Mouse (Mus musculus) embryo, embryonic 10 days (tissue): Measurements from ENCODE around the gene Stambpl1.

ENCODE experiments used
- DNase-seq: peaks from one replicate; pipeline ENCODE4 v3.0.0-alpha.2; 2015; ENCODE audit warnings: low spot score

The Stambpl1 gene

DNA sequence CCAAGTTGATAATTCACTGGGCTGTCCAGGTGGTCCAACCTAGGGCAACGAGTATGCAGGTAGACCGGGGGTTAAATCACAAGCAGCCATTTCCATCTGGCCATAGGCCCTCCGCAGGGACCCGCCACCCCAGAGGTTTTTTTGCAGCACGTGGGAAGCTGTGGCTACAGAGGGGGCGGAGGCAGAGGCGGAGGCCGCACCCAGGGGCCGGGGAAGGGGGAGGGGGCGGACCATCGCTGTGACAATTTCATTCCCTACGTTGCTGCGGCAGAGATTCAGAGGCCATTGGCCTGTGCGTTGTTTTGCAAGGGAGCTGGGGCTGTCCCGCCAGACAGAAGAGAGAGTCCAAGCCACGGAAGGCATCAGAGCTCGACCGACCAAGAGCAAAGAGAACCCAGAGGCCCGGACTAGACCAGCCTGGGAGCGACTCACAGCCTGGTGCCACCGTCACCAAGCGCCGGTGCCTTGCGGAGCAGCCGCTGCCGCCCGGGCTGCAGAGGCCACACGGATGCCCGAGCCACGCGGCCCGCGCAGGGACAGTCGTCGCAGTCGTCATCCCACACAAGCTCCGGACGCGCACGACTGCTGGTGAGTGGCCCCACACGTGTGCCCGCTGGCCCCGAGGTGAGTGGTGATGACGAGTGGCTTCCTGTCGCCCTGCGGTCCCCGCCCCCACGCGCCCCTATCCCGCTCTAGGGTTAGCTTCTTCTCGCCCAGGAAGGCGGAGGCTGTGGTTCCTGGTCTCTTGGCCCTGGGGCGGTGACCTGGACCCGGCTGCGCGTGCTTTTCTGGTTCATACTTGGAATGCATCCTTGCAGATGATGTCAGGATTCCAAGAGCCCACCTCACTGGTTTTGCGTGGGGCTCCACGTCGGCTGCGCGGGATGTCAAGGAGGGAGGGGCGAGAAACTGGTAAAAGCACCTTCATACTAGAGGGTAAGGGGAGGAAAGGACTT lies at the start of gene Stambpl1:
Stambpl1 (plus strand) TSS at position 222 of the 956 bp plus-strand sequence.
- peak; percentile 53 for DNase-seq

DNA sequence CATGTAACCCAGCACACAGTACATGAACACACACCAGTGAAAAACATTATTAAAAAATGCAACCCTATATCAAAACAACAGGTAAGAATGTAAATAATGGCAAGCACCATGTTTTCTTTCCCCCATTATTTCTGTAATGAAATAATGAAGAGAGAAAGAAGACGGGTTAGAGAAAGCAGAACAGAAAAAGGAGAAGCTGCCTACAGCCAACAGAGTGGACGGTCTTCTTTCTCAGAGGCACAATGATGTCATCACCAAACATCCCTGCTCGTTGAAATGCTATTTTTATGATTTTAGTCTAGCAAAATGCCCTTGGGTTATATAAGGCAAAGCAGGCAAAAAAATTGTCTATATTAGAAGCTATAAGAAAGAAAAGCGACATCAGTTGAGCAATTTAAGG lies 43.6 kb upstream of the Stambpl1 start:
- no peak for DNase-seq

DNA sequence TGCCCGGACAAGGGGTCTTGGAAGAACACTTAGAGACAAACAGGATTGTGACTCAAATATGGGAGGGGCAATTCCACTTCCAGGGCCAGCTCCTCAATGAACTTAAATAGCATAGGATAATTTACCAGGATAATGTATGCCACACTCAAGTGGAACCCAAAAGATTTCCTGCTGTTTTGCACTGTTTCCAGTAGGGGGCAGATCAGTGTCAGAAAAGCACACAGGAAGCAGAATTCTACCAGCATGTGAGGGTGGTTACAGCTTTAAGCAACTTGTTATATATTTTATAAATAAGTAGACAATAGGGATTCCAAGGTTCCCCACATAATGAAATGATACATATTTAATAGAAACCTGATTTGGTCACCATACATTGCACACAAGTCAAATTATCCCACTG lies 40.1 kb upstream of the Stambpl1 start:
- peak; percentile 42 for DNase-seq

DNA sequence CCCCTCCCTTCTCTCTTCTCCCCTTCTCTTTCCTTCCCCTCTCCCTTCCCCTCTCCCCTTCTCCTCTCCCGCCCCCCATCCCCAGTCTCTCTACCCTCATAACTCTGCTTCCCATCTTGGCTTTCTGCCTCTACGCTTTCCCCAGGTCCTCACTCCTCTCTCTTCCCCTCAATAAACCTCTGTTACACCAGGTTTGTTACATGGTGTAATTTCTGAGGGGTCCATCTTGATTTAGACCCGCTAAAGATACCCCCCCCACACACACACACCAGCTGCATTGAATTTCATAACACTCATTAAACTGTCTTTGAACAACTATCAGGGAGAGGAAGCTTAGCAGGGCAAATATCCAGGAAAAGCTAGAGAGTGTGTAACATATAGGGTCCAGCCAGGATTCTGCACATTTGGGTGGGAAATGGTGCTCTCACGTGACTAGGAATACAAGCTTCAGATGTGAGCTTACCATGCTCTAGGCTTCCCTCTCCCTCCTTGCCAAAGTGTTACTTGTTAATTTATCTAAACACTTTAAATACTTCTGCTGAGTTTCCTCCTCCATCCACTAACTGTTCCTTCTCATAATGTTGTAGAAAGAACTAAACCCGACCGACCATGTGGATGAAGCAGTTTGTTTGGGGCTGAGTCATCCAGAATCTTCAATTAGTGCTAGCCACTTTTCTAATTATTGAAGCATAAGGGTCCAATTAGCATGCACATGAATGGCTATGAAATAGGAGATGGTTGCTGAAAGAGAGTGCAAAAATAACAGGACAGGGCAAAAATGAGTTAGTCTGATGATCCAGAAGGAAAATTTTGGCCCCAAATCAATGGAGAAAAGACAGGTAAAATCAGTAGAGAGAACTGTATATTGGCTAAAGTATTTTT lies 38.5 kb upstream of the Stambpl1 start:
- no peak for DNase-seq

DNA sequence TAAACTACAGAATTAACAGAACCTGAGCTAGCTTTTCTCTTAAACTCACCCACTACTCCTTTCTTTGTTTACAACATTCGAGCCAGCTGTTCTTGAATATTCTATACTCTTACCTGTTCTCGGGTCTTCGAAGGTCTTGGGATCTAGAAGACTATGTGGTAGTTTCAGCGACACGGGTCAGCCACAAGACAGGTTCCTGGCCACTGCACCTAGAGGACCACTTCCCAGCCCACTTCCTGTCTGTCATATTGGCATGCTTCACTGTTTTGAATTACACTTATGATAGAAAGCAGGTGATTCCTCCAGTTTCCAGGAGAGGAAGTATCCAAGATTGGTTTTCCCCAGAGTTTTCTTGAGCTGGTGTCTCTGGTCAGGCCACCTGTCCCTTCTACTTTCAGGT lies 29.3 kb upstream of the Stambpl1 start:
- DNase-seq: no peak

DNA sequence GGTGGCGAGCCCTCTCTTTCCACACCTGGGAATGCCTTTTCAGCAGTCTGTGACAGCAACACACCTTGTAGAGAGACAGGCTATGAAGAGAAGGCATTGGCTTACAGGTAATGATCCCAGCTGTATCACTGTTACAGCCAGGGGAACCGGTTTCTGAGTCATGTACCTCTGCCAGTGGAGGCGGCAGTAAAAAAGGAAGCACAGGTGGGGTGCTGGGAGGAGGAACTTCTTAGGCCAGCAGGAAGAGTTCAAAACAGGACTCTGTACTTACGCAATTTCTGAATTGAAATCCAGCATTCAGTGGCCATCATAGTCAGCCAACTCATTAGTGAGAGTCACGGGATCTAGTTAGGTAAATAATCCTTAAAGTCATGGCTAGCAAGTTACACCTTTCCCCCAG lies 26.1 kb upstream of the Stambpl1 start, which contains the start of gene Ankrd22:
Ankrd22 (minus strand) TSS at position 163 of the 400 bp plus-strand sequence.
- peak; percentile 21 for DNase-seq

DNA sequence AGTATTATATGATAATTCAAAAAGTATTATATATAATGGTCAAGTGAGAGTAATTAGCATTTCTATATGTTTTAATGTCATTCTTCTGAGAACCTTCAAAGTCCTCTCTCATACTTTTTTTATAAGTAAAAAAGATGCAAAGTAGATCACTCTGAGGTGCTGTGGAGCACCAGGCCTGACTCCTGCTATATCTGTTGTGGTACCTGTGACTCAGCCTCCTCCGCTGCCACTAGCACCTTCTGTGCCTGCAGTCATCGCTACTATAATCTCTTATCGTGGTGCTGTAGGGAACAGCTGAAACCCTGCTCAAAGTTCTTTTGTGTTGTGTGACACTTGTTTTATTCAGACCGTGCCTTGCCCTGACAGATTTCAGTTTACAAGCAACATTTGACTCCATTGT lies 25.6 kb upstream of the Stambpl1 start:
- DNase-seq: no peak

DNA sequence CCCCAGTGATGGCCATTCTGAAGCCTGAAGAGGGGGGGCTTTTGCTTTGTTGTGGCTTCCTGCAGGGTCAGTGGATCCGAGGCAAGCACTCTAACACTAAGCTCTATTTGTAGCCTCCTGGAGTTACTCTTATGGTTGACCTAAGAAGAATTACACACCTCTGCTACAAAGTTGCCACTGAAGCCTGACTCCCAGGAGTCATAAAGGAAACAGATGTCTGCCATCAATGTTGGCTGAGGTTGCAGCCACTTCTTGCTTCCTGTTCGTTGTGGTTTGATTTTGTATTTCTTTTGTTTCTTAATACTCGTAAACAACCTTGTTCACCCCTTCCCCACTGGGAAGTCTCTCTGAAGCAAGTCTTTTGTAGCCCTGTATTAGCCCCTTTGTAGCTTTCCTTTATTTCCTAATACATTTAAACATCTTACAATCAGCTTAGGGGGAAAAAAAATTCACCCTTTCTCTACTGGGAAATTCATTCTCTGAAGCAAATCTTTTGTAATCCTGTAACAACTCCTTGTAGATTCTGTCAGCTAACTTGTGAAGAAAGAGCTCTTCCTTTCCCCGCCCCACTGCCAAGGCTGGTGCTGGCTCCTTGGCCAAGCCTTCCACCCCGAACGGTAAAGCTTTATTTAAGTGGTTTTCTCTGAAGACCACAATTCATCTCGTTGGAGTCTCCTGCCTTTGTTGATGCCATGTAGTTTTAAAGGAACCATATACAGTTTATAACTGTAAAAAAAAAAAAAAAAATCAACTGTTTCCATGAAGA lies 23.9 kb upstream of the Stambpl1 start:
- DNase-seq: no peak

DNA sequence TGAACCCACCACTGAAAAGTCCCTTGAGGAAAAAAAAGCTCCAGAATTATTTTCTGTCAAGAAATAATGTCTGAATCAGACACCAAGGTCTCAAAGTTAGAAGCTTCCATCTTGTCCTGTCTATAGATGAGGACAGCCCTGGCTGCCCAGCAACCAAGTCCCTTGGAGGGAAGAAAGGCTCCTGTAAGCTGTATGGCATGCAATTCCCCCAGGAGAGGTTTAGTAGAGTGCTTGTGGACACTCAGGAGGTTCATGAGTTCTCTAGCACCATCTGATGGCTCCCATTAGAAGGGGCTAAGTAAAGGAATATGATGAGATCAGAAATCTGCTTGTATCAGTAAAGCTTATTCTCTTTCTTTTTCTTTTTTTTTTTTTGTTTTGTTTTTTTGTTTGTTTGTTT lies 22.9 kb upstream of the Stambpl1 start:
- DNase-seq: no peak

DNA sequence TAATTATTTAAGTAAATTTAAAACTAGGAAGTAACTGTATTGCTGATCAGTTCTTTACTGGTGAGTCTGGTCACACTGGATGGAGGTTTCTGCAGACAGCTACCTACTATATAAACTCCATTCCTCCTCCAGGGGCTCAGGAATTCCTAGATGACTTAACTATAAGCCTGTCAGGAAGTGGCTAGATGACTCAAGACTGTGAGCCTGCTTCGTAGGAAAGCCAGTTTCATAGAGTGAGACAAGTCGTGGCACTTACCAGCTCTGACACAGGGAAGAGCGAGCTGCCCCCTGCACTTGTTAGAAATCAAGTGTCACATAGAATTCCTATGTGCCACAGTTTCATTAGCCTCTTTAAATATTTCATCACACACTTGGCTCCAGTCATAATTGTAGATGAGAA lies 20.9 kb upstream of the Stambpl1 start:
- DNase-seq: no peak

DNA sequence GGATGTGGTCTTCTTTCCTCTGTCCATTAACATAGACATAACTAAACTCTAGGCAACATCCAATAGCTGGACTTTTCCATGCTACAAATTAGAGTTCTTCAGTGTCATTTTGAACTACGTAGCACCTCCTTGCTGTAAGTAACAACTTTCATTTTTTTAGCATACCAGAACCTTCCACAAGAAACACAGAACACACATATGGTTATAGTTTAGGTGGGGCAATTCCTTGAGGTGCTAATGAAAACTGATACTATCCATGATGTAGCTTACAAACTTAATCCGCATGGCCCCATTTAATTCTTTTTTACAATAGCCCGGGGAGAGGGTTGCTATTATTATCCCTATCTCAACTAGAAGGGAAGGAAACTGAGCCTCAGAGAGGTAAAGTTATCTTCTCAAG lies 18.0 kb upstream of the Stambpl1 start:
- DNase-seq: no peak

DNA sequence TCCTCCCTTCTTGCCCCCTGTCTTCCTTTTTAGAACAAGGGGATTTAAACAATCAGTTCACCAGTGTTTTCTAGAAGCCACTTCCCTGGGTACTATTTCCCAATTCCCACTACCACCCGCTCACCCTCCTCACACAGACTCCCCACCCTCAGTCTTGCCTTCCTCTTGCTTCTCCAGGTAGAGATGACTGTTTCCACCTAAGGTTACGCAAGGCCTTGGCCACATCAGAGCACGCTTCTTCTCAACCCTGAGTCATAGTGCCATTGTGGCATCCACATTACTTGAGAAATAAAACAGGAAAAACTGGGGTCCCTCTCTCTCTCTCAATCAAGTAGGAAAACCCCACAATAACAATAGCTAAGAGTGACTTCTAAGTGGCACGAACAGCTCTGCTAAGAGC lies 12.9 kb upstream of the Stambpl1 start:
- DNase-seq: no peak

DNA sequence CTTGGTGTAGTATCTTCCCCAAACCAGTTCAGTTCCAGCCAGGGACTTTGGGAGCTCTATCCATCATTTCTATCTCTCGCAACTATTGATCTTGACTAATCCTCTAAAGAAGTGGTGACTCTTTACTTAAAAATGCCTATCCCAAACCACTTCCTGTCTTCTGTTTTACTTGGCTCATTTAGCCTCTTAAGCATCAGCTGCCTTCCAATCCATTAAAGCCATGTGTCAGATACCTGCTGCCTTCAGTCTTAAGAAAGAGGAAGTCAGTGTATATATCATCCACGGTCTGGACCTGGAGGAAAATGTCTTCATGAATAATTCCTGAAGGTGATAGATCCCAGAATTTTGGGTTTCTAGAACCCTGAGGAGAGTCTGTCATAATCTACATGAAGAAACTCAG lies 11.7 kb upstream of the Stambpl1 start:
- DNase-seq: no peak

DNA sequence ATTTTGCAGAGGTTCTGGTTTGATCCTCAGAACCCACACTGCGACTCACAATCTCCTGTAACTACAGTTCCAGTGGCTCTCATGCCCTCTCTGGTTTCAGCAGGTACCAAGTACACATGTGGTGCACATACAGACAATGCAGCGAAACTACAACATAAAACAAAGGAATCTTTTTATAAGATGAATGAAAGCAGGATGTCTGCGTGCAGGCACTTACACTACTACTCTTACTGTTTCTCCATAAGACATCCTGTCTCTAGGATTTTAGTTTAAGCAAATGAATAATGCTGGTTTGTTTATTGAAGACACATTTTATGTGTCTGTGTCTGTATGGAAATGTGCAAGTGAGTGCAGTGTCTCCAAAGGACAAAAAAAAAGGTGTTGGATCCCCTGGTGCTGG lies 10.8 kb upstream of the Stambpl1 start:
- no peak for DNase-seq

DNA sequence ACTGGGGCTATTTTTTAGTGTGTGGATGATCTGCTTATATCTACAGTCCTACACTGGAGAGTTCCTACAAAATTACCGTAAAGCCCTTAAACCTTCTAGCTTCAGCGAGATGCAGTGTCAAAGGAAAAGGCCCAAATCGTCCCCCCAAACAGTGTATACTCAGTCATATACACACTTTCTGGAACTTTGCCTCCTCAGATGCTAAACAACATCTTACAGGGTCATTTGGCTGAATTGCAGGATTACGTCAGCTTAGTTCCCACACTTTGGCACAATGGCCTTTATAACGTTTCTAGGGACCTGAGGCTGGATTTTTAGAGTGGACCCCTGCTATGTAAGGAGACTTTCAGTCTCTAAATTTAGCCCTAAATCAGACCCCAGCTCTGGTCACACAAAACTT lies 9.5 kb upstream of the Stambpl1 start:
- DNase-seq: no peak

DNA sequence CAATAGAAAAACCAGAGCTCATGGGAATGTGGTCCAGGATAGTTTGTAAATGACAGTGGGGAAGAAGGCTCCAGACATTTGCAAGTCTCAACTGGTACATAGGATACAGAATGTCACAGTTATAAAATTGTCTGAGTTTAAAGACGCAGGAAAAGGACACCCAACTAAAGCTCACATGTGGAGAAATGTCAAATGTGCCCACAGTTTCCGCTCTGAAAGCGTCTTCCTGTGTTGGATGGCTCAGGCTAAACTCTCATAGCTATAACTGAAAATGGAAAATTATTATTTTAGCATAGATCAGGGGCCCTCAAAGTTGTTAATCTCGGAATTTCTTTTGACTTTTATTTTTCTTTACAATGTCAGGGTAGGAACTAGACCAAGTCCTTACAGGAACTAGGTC lies 5.2 kb upstream of the Stambpl1 start:
- DNase-seq: no peak

DNA sequence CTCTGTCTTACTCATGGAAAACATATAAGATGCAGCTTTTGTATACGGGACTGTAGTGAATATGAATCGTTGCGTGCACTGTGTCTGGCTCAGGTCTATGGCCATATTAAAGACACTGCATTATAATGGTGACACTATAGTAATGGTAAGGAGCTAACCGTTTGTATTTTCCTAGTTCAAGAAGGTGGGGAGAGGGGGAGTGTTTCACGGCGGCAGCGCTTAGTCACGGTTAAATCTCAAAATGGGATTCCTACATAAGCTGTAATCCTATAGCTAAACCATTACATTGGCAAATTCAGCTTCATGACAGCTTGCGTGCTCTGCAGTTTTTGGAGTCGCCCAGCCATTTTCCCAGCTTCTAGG lies 403 bp upstream of the Stambpl1 start:
- DNase-seq: no peak

DNA sequence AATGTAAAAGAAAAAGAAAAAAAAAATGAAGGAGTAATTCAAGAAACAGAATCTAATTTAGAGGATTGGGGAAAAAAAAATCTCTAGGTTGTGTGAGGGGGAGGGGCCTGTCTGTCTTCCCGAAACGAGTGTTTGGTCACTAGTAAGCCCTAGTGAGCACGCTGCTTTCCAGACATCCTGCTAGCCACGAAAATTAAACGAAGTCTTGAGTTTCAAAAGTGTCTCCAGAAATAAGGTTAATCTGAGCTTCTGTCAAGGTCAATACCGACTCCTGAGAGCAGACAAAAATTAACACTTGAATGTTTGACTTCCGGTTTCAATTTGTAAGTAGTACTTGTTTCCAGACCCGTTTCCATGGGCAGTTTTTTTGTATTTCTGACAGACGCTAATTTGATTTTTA lies 1.1 kb downstream of the Stambpl1 start:
- peak; percentile 49 for DNase-seq

DNA sequence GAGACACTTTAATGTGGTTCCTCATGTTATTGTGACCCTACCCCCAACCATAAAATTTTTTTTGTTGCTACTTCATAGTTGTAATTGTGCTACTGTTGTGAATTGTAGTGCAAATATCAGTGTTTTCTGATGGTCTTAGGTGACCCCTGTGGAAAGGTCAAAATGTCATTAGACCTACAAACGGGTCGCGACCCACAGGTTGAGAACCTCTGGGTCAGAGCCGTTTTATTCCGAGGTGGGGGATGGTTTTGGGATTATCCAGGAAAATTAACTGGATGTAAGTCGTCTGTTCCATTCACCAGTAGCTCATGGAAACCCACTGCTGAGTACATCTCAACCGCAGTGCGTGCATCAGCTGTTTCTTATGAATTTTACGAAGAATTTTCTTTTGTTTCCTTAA lies 1.7 kb downstream of the Stambpl1 start:
- DNase-seq: no peak

DNA sequence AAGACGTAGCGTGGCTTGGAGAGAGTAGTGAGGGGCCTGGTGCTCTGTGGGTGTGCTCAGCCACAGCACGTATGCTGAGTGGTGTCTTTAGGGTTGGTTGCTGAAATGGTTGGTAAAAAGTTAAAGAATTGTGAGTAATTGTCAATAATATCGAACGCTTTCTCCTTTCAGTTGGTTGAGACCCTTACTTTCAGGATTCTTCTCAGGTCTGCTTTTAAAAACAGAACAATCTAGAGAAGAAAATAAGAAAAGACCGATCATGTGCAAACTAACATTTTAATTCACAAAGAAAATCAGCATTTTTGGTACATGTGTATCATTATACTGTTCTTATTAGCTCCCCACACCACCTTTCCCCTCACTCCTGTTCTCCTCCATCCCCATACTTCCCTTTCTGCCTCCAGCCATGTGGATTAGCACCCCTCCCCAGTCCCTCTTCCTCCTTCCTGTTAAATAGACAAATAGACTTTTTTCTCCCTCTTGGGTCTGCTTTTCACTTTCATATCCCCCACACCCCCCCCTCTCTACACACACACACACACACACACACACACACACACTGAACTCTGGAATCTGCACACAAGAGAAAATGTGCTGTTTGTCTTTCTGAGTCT lies 2.2 kb downstream of the Stambpl1 start:
- no peak for DNase-seq

DNA sequence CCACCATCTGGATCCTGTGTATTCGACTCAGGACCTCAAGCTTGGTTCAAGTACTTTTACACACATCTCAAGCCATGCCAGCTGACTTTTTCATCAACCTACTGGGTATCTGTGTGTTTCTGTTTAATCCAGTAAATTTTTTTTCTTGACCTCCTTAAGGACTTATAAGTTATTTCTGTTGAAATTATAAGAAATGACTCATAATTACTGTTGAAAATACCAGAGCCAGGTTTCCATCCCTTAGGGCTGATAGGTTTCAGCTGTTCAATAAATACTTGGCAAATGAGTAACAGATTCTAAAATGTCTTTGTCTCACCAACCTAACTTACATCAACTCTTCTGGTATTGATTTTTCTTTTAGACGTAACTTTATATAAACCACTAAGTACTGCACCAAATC lies 3.0 kb downstream of the Stambpl1 start:
- no peak for DNase-seq

DNA sequence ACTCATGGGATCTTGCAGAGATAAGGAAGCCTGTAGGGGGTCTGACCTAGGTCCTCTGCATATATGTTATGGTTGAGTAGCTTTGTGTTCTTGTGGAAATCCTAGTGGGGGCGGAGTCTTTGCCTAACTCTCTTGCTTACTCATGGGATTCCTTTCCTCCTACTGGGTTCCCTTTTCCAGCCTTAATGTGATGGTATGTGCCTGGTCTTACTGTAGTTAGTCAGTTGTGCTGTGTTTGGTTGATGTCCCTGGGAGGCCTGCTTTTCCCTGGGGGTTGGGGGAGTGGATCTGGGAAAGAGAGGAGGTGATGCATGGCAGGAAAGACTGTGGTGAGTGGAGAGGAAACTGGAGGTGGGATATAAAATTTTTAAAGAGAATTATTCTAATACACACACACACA lies 6.0 kb downstream of the Stambpl1 start:
- no peak for DNase-seq
